Mouse (Mus musculus): ENCODE measurements at regions not wholly inside any gene's neighbourhood (a gene's known extent, or its start where the extent isn't known, plus 50 kb on each side); places are given as distances from the start of the nearest gene placed in this dataset.

- no peak for TF ChIP-seq CTCF (conservative IDR thresholded peaks at IDR 0.05; ENCODE audit: insufficient read depth, insufficient read length, low read depth, low read length)
- no peak for TF ChIP-seq POLR2A (IDR thresholded peaks at IDR 0.05; ENCODE audit: low read depth, low read length)
Observed at GRCm38 (mm10) chr14:37361896-37362295, 226.8 kb upstream of the Ghitm start.

All from kidney, adult 2 months (tissue).